Mouse (Mus musculus): ENCODE measurements around the gene Tmem164.
"Not testable (repeated sequence)": the region's sequence is repeated elsewhere in the genome, so short reads cannot be mapped to it uniquely, and the experiment has no call there.

Gene Tmem164

DNA sequence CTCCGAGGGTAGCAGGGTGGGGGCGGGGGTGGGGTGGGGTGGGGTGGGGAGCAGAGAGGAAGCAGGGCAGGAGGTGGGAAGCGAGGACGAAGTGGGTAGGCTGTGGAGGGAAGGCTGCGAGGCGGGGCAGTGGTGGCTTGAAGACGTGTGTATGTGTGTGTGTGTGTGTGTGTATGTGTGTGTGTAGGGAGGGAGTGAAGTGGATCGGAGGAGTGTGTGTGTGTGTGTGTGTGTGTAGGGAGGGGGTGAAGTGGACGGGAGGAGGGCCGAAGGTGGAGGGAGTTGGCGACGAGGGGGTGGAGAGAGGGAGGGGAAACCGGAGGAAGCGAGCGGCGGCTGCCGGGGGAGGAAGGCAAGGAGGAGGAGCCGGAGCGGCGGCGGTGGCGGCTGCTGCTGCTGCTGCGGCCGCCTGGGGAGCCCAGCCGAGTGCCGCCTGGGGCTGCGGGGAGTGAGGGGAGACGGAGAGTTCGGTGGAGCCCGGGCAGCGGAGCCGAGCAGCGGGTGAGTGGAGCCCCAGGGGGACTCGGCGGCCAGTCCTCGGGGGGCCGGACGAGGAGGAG is at the start of gene Tmem164:
TSS of gene Tmem164 (plus strand) at position 351 of the 560 bp plus-strand sequence.
- DNase-seq (ENCODE audit: low read depth): no peak

GRCm38 (mm10) chrX:142632990-142633389 is 48.2 kb upstream of the Tmem164 start:
- DNase-seq (ENCODE audit: low read depth): not testable (repeated sequence)

GRCm38 (mm10) chrX:142647202-142647601 is 34.0 kb upstream of the Tmem164 start:
- no peak for DNase-seq (ENCODE audit: low read depth)

GRCm38 (mm10) chrX:142650117-142650764 is 31.0 kb upstream of the Tmem164 start:
- DNase-seq (ENCODE audit: low read depth): no peak

- DNase-seq (ENCODE audit: low read depth): no peak
These were observed 16.3 kb upstream of the Tmem164 start for GRCm38 (mm10) chrX:142664704-142665422.

DNA sequence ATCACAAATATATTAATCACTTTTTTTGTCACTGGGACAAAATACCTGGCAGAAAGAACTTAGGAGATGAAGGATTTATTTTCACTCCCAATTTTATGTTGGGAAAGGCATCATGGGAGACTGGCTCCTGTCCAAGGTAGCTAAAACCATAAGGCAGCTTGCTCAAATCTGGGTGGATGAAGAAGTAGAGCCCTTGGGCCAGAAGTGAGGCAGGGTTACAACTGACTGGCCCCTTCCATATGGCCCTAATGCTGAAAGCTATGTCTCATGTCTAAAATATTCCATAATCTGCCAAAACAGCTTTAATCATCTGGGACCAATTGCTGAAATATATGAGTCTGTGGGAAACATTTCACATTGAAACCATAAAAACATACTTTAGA is 15.8 kb upstream of the Tmem164 start:
- no peak for DNase-seq (ENCODE audit: low read depth)

- no peak for DNase-seq (ENCODE audit: low read depth)
These were observed 11.7 kb upstream of the Tmem164 start for GRCm38 (mm10) chrX:142669312-142670091.

DNA sequence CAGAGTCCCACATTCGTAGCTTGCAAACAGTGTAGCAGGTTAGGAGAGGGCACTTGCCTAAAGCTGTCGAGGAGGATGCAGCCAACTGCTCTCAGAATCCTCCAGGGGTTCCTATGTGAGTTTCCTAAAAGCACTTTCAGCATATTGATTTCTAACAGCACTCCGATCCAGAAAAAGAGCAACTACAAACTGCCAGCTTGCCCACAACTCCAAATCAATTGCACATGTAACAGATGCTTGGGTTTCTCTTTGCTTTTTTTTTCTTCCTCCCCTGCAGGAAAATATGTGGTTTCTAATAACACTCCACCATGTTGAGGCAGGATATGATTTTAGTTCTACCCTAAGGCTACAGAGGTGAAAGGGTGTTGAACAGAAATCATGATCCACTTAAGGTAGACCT is 11.1 kb upstream of the Tmem164 start:
- no peak for DNase-seq (ENCODE audit: low read depth)

DNA sequence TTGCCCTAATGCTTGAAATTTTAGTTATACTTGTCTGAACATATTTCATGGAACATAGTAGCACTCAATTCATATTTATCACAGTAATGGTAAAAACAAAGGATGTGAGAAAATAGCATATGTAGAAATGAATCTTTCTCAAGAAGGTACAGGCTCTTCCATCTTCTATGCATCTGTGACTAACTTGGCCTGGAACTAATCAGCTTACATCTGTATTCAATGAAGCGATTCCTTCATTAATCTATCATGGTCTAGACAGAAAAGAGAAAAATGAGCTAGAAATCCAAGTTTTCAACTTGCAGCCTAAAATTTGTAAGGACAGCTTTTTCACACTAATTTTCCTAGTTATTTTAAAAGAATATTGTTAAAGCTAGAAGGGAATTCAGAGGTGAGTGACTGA is 10.1 kb upstream of the Tmem164 start:
- DNase-seq (ENCODE audit: low read depth): no peak

- DNase-seq (ENCODE audit: low read depth): no peak
These were observed 8.5 kb upstream of the Tmem164 start for GRCm38 (mm10) chrX:142672701-142673100.

DNA sequence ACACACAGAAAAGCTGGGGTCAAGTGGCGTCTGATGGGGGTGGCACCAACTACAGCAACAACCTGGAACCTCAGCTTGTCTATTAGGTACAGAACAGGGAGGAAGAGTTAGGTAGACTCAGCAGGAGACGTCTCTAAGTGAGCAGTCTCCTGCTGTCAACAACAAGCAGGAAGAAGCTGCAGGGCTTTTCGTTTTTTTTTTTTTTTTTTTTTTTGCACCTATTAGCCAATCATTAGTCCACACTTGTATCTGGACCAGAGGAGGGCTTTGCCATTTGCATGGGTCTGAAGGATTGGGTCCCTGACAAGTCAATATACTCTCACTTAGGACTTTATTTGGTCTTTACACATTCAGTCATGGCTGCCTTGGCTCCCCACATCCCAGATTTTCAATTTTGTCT is 4.0 kb upstream of the Tmem164 start:
- DNase-seq (ENCODE audit: low read depth): no peak

GRCm38 (mm10) chrX:142678499-142679474 is 2.4 kb upstream of the Tmem164 start:
- no peak for DNase-seq (ENCODE audit: low read depth)

- no peak for DNase-seq (ENCODE audit: low read depth)
These were observed 1.5 kb upstream of the Tmem164 start for GRCm38 (mm10) chrX:142679502-142680250.

DNA sequence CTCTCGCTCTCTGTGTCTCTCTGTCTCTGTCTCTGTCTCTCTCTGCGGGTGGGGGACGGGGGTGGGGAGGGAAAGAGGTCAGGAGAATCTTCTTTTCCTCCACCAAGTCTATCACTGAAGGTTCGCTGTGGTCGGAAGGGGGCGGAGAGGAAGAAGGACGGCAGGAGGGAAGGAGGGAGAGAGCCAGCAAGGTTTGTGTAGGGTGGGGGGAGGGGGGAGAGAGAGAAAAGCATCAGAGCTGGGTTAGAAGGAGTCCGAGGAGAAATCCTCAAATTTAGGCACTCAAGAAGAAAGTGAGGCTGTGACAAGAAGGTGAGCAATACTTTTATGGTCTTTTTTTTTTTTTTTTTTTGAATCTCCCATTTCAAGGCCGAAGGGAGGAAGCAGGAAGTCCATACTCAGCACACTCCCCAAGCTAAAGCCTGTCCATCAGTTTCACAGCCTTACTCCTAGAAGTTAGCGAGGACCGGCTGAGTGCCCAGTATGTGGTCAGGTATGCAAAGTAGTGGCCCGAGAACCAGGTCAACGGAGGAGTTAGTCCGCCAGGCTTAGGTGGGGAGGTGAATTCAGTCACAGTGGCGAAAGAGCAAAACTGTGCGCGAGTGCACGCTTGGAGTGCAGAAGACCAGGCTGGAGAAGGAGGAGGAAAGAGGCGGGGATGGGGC is 683 bp upstream of the Tmem164 start:
- no peak for DNase-seq (ENCODE audit: low read depth)

DNA sequence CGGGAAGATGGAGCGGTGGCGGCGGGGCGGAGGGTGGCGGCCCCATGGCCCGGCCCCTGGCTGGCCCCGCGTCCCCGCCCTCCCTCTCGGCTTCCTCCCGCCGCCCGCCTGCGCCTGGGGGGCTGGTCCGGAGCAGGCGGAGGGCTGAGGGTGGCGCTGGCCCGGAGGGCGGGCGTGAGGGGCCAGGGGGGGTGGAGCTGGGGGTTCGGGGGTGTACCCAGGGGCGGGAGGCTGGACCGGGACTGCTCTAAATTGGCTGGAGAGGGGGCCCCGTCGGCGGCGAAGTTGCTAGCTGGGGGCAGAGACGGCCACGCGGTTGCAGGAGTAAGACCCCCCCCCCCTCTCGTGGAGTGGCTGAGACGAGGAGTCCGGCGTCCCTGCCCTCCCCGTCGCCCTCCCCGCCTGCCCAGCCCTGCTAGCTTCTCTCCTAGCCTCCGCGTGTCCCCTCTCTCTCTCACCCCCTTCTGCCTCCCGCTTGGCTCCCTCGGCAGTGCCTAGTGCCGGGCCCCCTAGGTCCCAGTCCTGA is 473 bp downstream of the Tmem164 start:
- DNase-seq (ENCODE audit: low read depth): no peak

DNA sequence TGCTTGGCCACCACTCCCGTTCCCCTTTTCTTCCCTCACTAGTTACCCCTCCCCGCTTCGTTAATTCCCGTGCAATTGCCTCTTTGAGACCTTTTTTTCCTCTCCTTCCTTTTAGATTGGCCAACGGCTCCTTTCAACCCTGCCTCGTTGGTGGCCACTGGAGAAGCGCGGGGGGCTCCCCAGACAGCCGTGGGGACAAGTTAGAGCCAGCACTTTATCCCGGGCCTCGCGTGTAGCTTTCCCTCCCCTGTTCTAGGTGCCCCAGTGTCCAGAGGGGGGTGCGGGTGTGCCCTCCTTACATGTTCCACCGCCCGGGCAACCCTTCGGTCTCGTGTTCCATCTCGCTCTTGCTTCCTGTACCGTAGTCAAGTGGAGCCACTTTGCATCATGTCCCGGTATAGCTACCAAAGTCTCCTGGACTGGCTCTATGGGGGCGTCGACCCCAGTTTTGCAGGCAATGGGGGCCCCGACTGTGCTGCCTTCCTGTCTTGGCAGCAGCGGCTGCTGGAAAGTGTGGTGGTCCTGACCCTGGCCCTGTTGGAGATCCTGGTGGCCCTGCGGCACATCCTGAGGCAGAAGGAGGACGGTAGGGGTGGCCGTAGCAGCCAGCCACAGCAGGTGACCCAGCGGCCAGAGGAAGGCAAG is 1.1 kb downstream of the Tmem164 start:
- no peak for DNase-seq (ENCODE audit: low read depth)

- no peak for DNase-seq (ENCODE audit: low read depth)
These were observed 1.8 kb downstream of the Tmem164 start for GRCm38 (mm10) chrX:142682990-142683389.

- DNase-seq (ENCODE audit: low read depth): no peak
These were observed 3.5 kb downstream of the Tmem164 start for GRCm38 (mm10) chrX:142684674-142685073.

- DNase-seq (ENCODE audit: low read depth): no peak
These were observed 4.5 kb downstream of the Tmem164 start for GRCm38 (mm10) chrX:142685676-142686075.

All from c-Kit-positive CD71-positive TER-119-negative erythroid progenitor cells, embryonic 14.5 days (primary cell).